Mouse (Mus musculus): Measurements from ENCODE around the gene Chst14. TPM values are rescaled to one million over a fixed set of nuclear protein-coding genes. Genes with fewer than 3 reads are reported as not detected.

Gene Chst14
- polyA plus RNA-seq, 1 experiment, result 21.3 TPM

DNA sequence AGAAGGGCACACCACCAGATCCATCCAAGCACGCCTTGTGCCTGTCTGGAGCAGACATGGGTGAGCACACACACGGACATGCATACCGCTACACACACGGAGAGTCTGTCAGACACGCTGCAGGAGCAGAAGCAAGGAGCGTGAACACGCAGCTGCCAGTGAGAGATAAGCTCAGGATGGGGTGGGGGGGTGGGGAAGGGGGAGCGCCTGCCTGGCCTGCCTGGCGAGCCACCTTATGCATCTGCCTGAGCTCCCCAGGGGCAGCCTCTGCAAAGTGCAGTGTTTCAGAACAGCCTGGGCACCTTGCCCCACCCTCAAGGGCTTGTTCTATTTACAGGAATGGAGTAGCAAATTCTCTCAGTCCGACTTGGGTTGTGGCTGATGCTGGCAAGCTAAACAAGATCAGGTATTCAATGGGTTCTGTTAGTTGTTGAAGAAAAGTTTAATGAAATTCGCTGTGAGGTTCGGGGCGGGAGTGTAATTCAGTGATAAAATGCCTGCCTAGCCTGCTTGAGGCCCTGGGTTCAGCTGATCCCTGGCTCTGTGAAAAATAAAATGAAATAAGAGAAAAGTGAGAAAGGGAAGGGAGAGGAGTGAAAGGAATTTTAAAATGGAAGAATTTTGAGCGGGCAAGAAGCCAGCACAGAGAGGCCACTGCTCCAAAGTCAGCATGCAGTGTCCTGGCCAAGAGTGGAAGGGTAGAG lies 38.3 kb upstream of the Chst14 start:
- Histone ChIP-seq H3ac (ENCODE audit: control insufficient read depth, insufficient read length, low read depth) (no peak overlapping the region), H3K4me3 (ENCODE audit: insufficient read depth, poor library complexity, severe bottlenecking) (no peak overlapping the region), H3K79me2 (ENCODE audit: control insufficient read depth, insufficient read depth) (no peaks in the 10 kb centered on the region), H3K79me3 (ENCODE audit: low read depth) (no peaks in the 10 kb centered on the region), H3K27me3 (ENCODE audit: control insufficient read depth, insufficient read depth, insufficient read length) (peaks cover 28% of the 10 kb centered on the region), H3K36me3 (ENCODE audit: control insufficient read depth, insufficient read depth) (no peaks in the 10 kb centered on the region)
- no peak for TF ChIP-seq MYOG (IDR thresholded peaks at IDR 0.05; ENCODE audit: control insufficient read depth, extremely low read depth, insufficient read length)

DNA sequence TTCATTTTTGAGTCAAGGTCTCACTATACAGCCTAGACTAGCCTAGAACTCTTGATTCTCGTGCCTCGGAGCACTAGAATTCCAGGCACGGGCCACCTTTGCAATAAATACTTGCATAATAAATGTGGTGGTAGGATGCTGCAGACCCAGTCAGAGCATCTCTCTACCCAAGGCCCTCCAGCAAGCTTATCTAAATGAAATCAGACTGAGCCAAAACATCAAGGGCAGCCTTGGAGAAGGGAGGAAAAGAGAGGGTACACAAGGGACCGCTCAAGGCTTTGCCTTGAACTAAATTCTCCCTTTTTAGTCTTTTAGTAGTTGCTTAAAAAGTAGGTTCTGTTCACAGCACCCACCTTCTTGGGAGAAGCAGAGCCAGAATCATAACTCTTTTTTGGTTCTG lies 35.1 kb upstream of the Chst14 start:
- TF ChIP-seq MYOG (IDR thresholded peaks at IDR 0.05; ENCODE audit: control insufficient read depth, extremely low read depth, insufficient read length) (no peak), USF1 (IDR thresholded peaks at IDR 0.05; ENCODE audit: low read depth) (no peak), FOSL1 (IDR thresholded peaks at IDR 0.05; ENCODE audit: insufficient read depth, low read length, poor library complexity, severe bottlenecking) (no peak), CTCF (IDR thresholded peaks at IDR 0.05; ENCODE audit: control insufficient read depth, insufficient read depth, insufficient read length) (no peak), CEBPB (IDR thresholded peaks at IDR 0.05; ENCODE audit: low read depth) (no peak), MAX (IDR thresholded peaks at IDR 0.05) (no peak), MYOD1 (IDR thresholded peaks at IDR 0.05; ENCODE audit: control insufficient read depth, insufficient read length, low read depth) (no peak)
- no peaks in the 10 kb centered on the region for H3K36me3 ChIP-seq (ENCODE audit: control insufficient read depth, insufficient read depth)
- no peak overlapping the region for H3ac ChIP-seq (ENCODE audit: control insufficient read depth, insufficient read length, low read depth)
- H3K79me3 ChIP-seq (ENCODE audit: low read depth), result no peaks in the 10 kb centered on the region
- peaks cover 26% of the 10 kb centered on the region for H3K27me3 ChIP-seq (ENCODE audit: control insufficient read depth, insufficient read depth, insufficient read length)
- no peaks in the 10 kb centered on the region for H3K79me2 ChIP-seq (ENCODE audit: control insufficient read depth, insufficient read depth)
- H3K4me3 ChIP-seq (ENCODE audit: insufficient read depth, poor library complexity, severe bottlenecking), result no peak overlapping the region

DNA sequence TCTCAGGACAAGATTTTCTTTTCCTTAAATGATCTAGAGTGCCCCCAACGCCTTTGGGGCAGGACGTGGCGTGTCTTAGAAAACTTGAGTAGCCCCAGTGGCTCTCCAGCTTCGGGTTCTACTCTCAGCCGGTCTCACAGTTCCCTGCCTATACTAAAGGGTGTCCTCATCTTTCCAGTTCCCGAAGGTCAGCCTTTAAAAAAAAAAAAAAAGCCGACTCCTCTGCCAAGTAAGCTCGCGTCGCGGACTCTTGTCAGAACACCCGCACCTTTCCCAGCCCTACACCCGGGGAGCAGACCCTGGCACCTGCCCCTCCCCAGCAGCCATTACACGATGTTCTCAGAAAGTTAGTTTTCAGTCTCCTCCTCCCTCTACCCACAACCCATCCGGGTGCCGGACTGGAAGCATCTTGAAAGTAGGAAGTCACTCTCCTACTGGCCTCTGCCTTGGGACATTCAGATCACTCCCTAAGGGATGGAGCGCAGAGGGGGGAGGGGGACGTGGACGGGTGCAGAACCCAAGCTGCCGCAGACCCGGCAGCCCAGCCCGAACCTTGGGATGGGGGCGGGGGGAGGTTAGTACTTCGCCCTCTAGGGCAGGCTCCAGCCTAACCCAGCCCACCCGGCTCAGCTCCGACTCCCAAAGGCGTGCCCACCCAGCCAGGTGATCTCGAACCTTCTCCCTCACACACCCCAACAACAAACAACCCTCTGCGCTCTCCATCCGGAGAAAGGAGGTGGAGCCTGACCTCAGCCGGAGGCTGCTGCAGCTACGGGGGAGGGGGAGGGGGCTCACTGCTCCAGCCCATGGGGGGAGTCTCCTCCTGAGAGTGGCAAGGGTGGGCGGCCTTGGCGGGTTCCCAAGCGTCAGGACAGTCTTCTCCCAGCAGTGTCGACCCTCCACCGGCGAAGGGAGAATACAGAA lies 30.0 kb upstream of the Chst14 start:
- H3K4me3 ChIP-seq (ENCODE audit: insufficient read depth, poor library complexity, severe bottlenecking), result peak overlapping the region; percentile 11
- no peaks in the 10 kb centered on the region for H3K79me3 ChIP-seq (ENCODE audit: low read depth)
- no peaks in the 10 kb centered on the region for H3K36me3 ChIP-seq (ENCODE audit: control insufficient read depth, insufficient read depth)
- peak overlapping the region; percentile 10 for H3ac ChIP-seq (ENCODE audit: control insufficient read depth, insufficient read length, low read depth)
- H3K27me3 ChIP-seq (ENCODE audit: control insufficient read depth, insufficient read depth, insufficient read length), result peaks cover 44% of the 10 kb centered on the region
- TF ChIP-seq FOSL1 (IDR thresholded peaks at IDR 0.05; ENCODE audit: insufficient read depth, low read length, poor library complexity, severe bottlenecking) (no peak), MAX (IDR thresholded peaks at IDR 0.05) (no peak), CEBPB (IDR thresholded peaks at IDR 0.05; ENCODE audit: low read depth) (no peak), MYOG (IDR thresholded peaks at IDR 0.05; ENCODE audit: control insufficient read depth, extremely low read depth, insufficient read length) (no peak), CTCF (IDR thresholded peaks at IDR 0.05; ENCODE audit: control insufficient read depth, insufficient read depth, insufficient read length) (no peak), MYOD1 (IDR thresholded peaks at IDR 0.05; ENCODE audit: control insufficient read depth, insufficient read length, low read depth) (no peak), USF1 (IDR thresholded peaks at IDR 0.05; ENCODE audit: low read depth) (no peak)
- H3K79me2 ChIP-seq (ENCODE audit: control insufficient read depth, insufficient read depth), result no peaks in the 10 kb centered on the region

DNA sequence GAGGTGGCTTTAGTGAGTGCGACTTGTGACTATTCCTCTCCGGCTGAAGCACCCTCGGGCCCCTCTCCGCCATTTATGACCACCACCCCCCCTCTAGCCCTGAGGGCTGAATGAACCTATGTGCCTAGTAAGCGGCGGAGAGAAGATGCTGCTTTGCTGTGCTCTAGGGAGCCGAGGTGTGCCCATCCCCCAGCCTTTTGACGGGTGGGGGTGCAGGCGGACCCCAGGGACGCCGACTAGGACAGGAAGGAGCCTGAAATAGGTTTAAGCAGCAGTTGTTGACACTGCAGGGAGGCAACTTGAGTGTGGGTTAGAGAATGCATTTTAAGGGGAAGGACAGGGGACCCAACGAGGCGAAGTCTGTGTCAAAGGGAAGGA lies 29.4 kb upstream of the Chst14 start:
- Histone ChIP-seq H3K36me3 (ENCODE audit: control insufficient read depth, insufficient read depth) (no peaks in the 10 kb centered on the region), H3ac (ENCODE audit: control insufficient read depth, insufficient read length, low read depth) (no peak overlapping the region), H3K27me3 (ENCODE audit: control insufficient read depth, insufficient read depth, insufficient read length) (peaks cover 42% of the 10 kb centered on the region), H3K79me3 (ENCODE audit: low read depth) (no peaks in the 10 kb centered on the region), H3K4me3 (ENCODE audit: insufficient read depth, poor library complexity, severe bottlenecking) (no peak overlapping the region), H3K79me2 (ENCODE audit: control insufficient read depth, insufficient read depth) (peaks cover under 1% of the 10 kb centered on the region)
- TF ChIP-seq MYOD1 (IDR thresholded peaks at IDR 0.05; ENCODE audit: control insufficient read depth, insufficient read length, low read depth) (no peak), CEBPB (IDR thresholded peaks at IDR 0.05; ENCODE audit: low read depth) (no peak), MYOG (IDR thresholded peaks at IDR 0.05; ENCODE audit: control insufficient read depth, extremely low read depth, insufficient read length) (no peak), MAX (IDR thresholded peaks at IDR 0.05) (no peak), USF1 (IDR thresholded peaks at IDR 0.05; ENCODE audit: low read depth) (no peak), CTCF (IDR thresholded peaks at IDR 0.05; ENCODE audit: control insufficient read depth, insufficient read depth, insufficient read length) (no peak), FOSL1 (IDR thresholded peaks at IDR 0.05; ENCODE audit: insufficient read depth, low read length, poor library complexity, severe bottlenecking) (no peak)

DNA sequence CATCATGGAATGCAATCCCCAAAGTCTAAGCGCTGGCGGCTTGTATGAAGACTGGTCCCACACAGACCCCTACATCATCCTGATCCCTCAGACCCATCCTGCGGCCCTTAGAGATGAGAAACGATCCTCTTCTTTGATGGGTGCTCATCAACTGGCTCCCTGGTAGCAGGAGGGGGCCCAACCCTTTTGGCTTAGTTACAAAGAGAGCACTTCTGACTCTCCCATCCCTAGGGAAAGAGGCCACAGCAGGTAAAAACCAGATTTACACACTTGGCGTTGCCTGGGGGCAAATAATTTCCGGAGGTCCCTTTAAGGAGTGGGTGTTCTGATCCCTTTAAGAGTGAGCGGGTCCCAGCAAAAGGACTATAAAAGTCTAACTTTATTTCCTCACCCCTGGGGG lies 28.9 kb upstream of the Chst14 start:
- Histone ChIP-seq H3K79me3 (ENCODE audit: low read depth) (no peaks in the 10 kb centered on the region), H3K79me2 (ENCODE audit: control insufficient read depth, insufficient read depth) (peaks cover 5% of the 10 kb centered on the region), H3ac (ENCODE audit: control insufficient read depth, insufficient read length, low read depth) (no peak overlapping the region), H3K27me3 (ENCODE audit: control insufficient read depth, insufficient read depth, insufficient read length) (peaks cover 42% of the 10 kb centered on the region), H3K4me3 (ENCODE audit: insufficient read depth, poor library complexity, severe bottlenecking) (no peak overlapping the region), H3K36me3 (ENCODE audit: control insufficient read depth, insufficient read depth) (no peaks in the 10 kb centered on the region)
- no peak for TF ChIP-seq USF1 (IDR thresholded peaks at IDR 0.05; ENCODE audit: low read depth)
- no peak for TF ChIP-seq MYOD1 (IDR thresholded peaks at IDR 0.05; ENCODE audit: control insufficient read depth, insufficient read length, low read depth)
- no peak for TF ChIP-seq MAX (IDR thresholded peaks at IDR 0.05)
- TF ChIP-seq CEBPB (IDR thresholded peaks at IDR 0.05; ENCODE audit: low read depth), result no peak
- no peak for TF ChIP-seq CTCF (IDR thresholded peaks at IDR 0.05; ENCODE audit: control insufficient read depth, insufficient read depth, insufficient read length)
- TF ChIP-seq MYOG (IDR thresholded peaks at IDR 0.05; ENCODE audit: control insufficient read depth, extremely low read depth, insufficient read length), result no peak
- TF ChIP-seq FOSL1 (IDR thresholded peaks at IDR 0.05; ENCODE audit: insufficient read depth, low read length, poor library complexity, severe bottlenecking), result no peak
